Mouse (Mus musculus) Patski (cell line): Measurements from ENCODE around the gene Ankle2. TPM values are rescaled to one million over a fixed set of nuclear protein-coding genes. Genes with fewer than 3 reads are reported as not detected.
A peak's percentile ranks its signal among the peaks of the same experiment; 100 is the strongest.

Experiments used
- ATAC-seq: fragments of 100-300 bp; one replicate; pipeline ENCODE4 v1.8.0; 2021
- CTCF ChIA-PET: fragments of 350-600 bp; sonication (Branson Sonifier 250); formaldehyde crosslinking; loops from one replicate; lab custom pipeline; 2022; ENCODE audit warnings: inconsistent platforms; lab: Charles Lee
- POLR2A ChIA-PET: fragments of 350-600 bp; sonication (Branson Sonifier 250); formaldehyde crosslinking; loops from one replicate; lab custom pipeline; 2022; ENCODE audit warnings: antibody characterized with exemption, inconsistent platforms; lab: Charles Lee
- DNase-seq: peaks from one replicate; pipeline ENCODE4 v3.0.0-alpha.2; 2011; ENCODE audit warnings: low read depth, low spot score
- H3K27me3 ChIP-seq: fragments of 371-371 bp; one replicate; pipeline ENCODE4 v1.5.1; 2021
- CTCF ChIP-seq: fragments of 100-300 bp; IDR thresholded peaks from one replicate; pipeline ENCODE4 v1.5.1; 2021
- in situ Hi-C: fragments of 300-500 bp; cut with MboI; formaldehyde crosslinking; loops from 3 replicates; pipeline ENCODE4 v1.11.1; 2018; ENCODE audit warnings: low pct_unique_long_range_greater_than_20kb, mixed read lengths
- polyA plus RNA-seq: library from polyadenylated mRNA; unstranded; gene quantifications from one replicate; pipeline ENCODE4 v1.2.3, GENCODE M21; 2021

Gene Ankle2
- polyA plus RNA-seq, 1 experiment from 2014 or later: 40.2 TPM

- H3K27me3 ChIP-seq: no peaks in the 10 kb centered on the region
- DNase-seq: no peak
- TF ChIP-seq CTCF: no peak
- CTCF ChIA-PET: interaction anchor here (1.0 to 1.6 kb wide), 2 partner anchors 7 to 9 kb away, joined by 3 to 5 read pairs; partner anchors contain the start of gene Pxmp2
- POLR2A ChIA-PET: no interaction called here
- ATAC-seq: no peak
- in situ Hi-C loops: no loop called here
These were observed 46.1 kb downstream of the Ankle2 start for GRCm38 (mm10) chr5:110276910-110277309.

- DNase-seq: no peak
- POLR2A ChIA-PET: no interaction called here
- no peak for TF ChIP-seq CTCF
- no peak for ATAC-seq
- no peaks in the 10 kb centered on the region for H3K27me3 ChIP-seq
- in situ Hi-C loops: no loop called here
- CTCF ChIA-PET: interaction anchor here (1.3 to 2.6 kb wide), 2 partner anchors 10 to 13 kb away, joined by 3 to 5 read pairs; partner anchors contain the start of gene Pgam5
These were observed 51.2 kb downstream of the Ankle2 start for GRCm38 (mm10) chr5:110281984-110282383.

- DNase-seq (no peak), ATAC-seq (no peak)
- ChIA-PET POLR2A (interaction anchor here (0.6 kb wide), 1 partner anchor 61 kb away, joined by 3 read pairs; no protein-coding TSS in a partner anchor), CTCF (interaction anchor here (0.6 to 3.5 kb wide), 12 partner anchors 9 to 106 kb away, joined by 3 to 17 read pairs (median 4); partner anchors contain the start of gene Pgam5)
- peak; percentile 90 for TF ChIP-seq CTCF
- in situ Hi-C loops: no loop called here
- H3K27me3 ChIP-seq: no peaks in the 10 kb centered on the region
These were observed 53.7 kb downstream of the Ankle2 start for GRCm38 (mm10) chr5:110284536-110284935.

- ChIA-PET CTCF (interaction anchor here (0.6 to 3.5 kb wide), 9 partner anchors 9 to 79 kb away, joined by 3 to 17 read pairs (median 5); partner anchors contain the start of gene Pgam5), POLR2A (no interaction called here)
These were observed 54.4 kb downstream of the Ankle2 start for GRCm38 (mm10) chr5:110285156-110285555.

GRCm38 (mm10) chr5:110285770-110286445, 55.1 kb downstream of the Ankle2 start, which contains the start of the genes Pxmp2 and Pole:
Gene Pxmp2 (minus strand): TSS chr5:110286186.
Gene Pole (plus strand): TSS chr5:110286306.
- ChIA-PET CTCF (interaction anchor here (0.9 to 3.5 kb wide), 5 partner anchors 10 to 50 kb away, joined by 3 to 17 read pairs (median 5); partner anchors contain the start of gene Pgam5), POLR2A (interaction anchor here (0.6 to 1.1 kb wide), 2 partner anchors 9 to 230 kb away, joined by 3 to 4 read pairs; no protein-coding TSS in a partner anchor)
- in situ Hi-C loops: no loop called here
- no peaks in the 10 kb centered on the region for H3K27me3 ChIP-seq
- DNase-seq (no peak), ATAC-seq (peak; percentile 86)
- TF ChIP-seq CTCF: no peak

More at GRCm38 (mm10) chr5:110285156-110285555, 54.4 kb downstream of the Ankle2 start:
- H3K27me3 ChIP-seq: no peaks in the 10 kb centered on the region
- no peak for DNase-seq
- no peak for TF ChIP-seq CTCF
- ATAC-seq: peak; percentile 8
- in situ Hi-C loops: no loop called here

GRCm38 (mm10) chr5:110286446-110287083, 55.8 kb downstream of the Ankle2 start:
- ChIA-PET POLR2A (interaction anchor here (1.1 kb wide), 1 partner anchor 8 kb away, joined by 3 read pairs; no protein-coding TSS in a partner anchor), CTCF (no interaction called here)
- no peak for TF ChIP-seq CTCF
- no peak for DNase-seq
- in situ Hi-C loops: no loop called here
- no peaks in the 10 kb centered on the region for H3K27me3 ChIP-seq
- peak; percentile 31 for ATAC-seq

- no peaks in the 10 kb centered on the region for H3K27me3 ChIP-seq
- no peak for TF ChIP-seq CTCF
- ATAC-seq: no peak
- CTCF ChIA-PET: no interaction called here
- no peak for DNase-seq
- POLR2A ChIA-PET: no interaction called here
- in situ Hi-C loops: no loop called here
These were observed 56.3 kb downstream of the Ankle2 start for GRCm38 (mm10) chr5:110287084-110287475.

GRCm38 (mm10) chr5:110291649-110292048, 60.8 kb downstream of the Ankle2 start:
- no peak for TF ChIP-seq CTCF
- in situ Hi-C loops: no loop called here
- ChIA-PET POLR2A (no interaction called here), CTCF (interaction anchor here (0.7 to 1.4 kb wide), 2 partner anchors 9 to 17 kb away, joined by 3 to 4 read pairs; no protein-coding TSS in a partner anchor)
- DNase-seq (no peak), ATAC-seq (no peak)
- H3K27me3 ChIP-seq: no peaks in the 10 kb centered on the region

GRCm38 (mm10) chr5:110296637-110297036, 65.8 kb downstream of the Ankle2 start:
- POLR2A ChIA-PET: no interaction called here
- ATAC-seq (no peak), DNase-seq (no peak)
- in situ Hi-C loops: no loop called here
- CTCF ChIA-PET: no interaction called here
- H3K27me3 ChIP-seq: no peaks in the 10 kb centered on the region
- TF ChIP-seq CTCF: no peak

- ChIA-PET CTCF (interaction anchor here (1.5 kb wide), 1 partner anchor 9 kb away, joined by 3 read pairs; no protein-coding TSS in a partner anchor), POLR2A (interaction anchor here (0.6 kb wide), 1 partner anchor 57 kb away, joined by 3 read pairs; no protein-coding TSS in a partner anchor)
- in situ Hi-C loops: no loop called here
- TF ChIP-seq CTCF: no peak
- ATAC-seq (no peak), DNase-seq (no peak)
- H3K27me3 ChIP-seq: no peaks in the 10 kb centered on the region
These were observed 69.8 kb downstream of the Ankle2 start for GRCm38 (mm10) chr5:110300591-110300990.

Other genes starting within 250 kb of the Ankle2 start
- gene Zfp932, start 234.5 kb upstream of the Ankle2 start, polyA plus RNA-seq: 9.0 TPM
- gene Gm17655, start 158.5 kb upstream of the Ankle2 start, polyA plus RNA-seq: 8.2 TPM
- 0.64 TPM for gene Gm35315, start 136.6 kb upstream of the Ankle2 start, polyA plus RNA-seq
- gene Plcxd1, start 131.0 kb upstream of the Ankle2 start, polyA plus RNA-seq: 1.6 TPM
- gene Gtpbp6, start 122.8 kb upstream of the Ankle2 start, polyA plus RNA-seq: 56.8 TPM
- gene Zfp605, start 120.9 kb upstream of the Ankle2 start, polyA plus RNA-seq: 12.6 TPM
- gene Chfr, start 95.2 kb upstream of the Ankle2 start, polyA plus RNA-seq: 43.4 TPM
- gene Golga3, start 54.3 kb upstream of the Ankle2 start, polyA plus RNA-seq: 33.5 TPM
- gene Pgam5, start 38.9 kb downstream of the Ankle2 start, polyA plus RNA-seq: 65.6 TPM
- 8.2 TPM for gene Pxmp2, start 55.2 kb downstream of the Ankle2 start, polyA plus RNA-seq
- 20.3 TPM for gene Pole, start 55.3 kb downstream of the Ankle2 start, polyA plus RNA-seq
- gene P2rx2, start 112.2 kb downstream of the Ankle2 start, polyA plus RNA-seq: 0.23 TPM
- not detected for gene Lrcol1, start 113.7 kb downstream of the Ankle2 start, polyA plus RNA-seq
- 33.6 TPM for gene Fbrsl1, start 217.5 kb downstream of the Ankle2 start, polyA plus RNA-seq